Mouse (Mus musculus) layer of hippocampus, adult 8-10 months (tissue): ENCODE results near the gene Sema6b. TPM values are rescaled to one million over a fixed set of nuclear protein-coding genes. Genes with fewer than 3 reads are reported as not detected.
A peak's percentile ranks its signal among the peaks of the same experiment; 100 is the strongest.
"Not testable (repeated sequence)": the region's sequence is repeated elsewhere in the genome, so short reads cannot be mapped to it uniquely, and the experiment has no call there.

Experiments used
- DNase-seq, 2 experiments: peaks; one replicate each; pipeline ENCODE4 v3.0.0; 2022; ENCODE audit warnings: low spot score in 2 of 2
- total RNA-seq, 4 experiments: library from RNA; stranded (reverse); gene quantifications; 2 replicates each; pipeline ENCODE4 v1.2.4; 2022

The Sema6b gene
- total RNA-seq, 4 experiments from 2014 or later = 116 to 118 (median 117) TPM

GRCm38 (mm10) chr17:56119431-56119830 is 20.7 kb downstream of the Sema6b start:
- DNase-seq = no peak

- DNase-seq = no peak
Observed at GRCm38 (mm10) chr17:56117251-56117710, 22.9 kb downstream of the Sema6b start, which contains the start of gene Plin5. Gene Plin5 (minus strand): TSS chr17:56117596.

- no peak for DNase-seq
Observed at GRCm38 (mm10) chr17:56116193-56116592, 23.9 kb downstream of the Sema6b start.

- no peak for DNase-seq
Observed at GRCm38 (mm10) chr17:56112743-56113142, 27.4 kb downstream of the Sema6b start.

- DNase-seq = peak in 1 of 2 experiments; percentile 59
Observed at GRCm38 (mm10) chr17:56111864-56112263, 28.3 kb downstream of the Sema6b start.

GRCm38 (mm10) chr17:56111021-56111420 is 29.1 kb downstream of the Sema6b start:
- DNase-seq = no peak

- no peak for DNase-seq
Observed at GRCm38 (mm10) chr17:56110571-56110970, 29.6 kb downstream of the Sema6b start.

- no peak for DNase-seq
Observed at GRCm38 (mm10) chr17:56109219-56110051, 30.7 kb downstream of the Sema6b start, which contains the start of gene Plin4. Gene Plin4 (minus strand): TSS chr17:56109803.

GRCm38 (mm10) chr17:56108334-56109044 is 31.7 kb downstream of the Sema6b start:
- DNase-seq = peak; percentile 61 to 78

- DNase-seq = no peak
Observed at GRCm38 (mm10) chr17:56107736-56108135, 32.4 kb downstream of the Sema6b start.

- DNase-seq = no peak
Observed at GRCm38 (mm10) chr17:56106981-56107380, 33.2 kb downstream of the Sema6b start.

- DNase-seq = not testable (repeated sequence)
Observed at GRCm38 (mm10) chr17:56106436-56106835, 33.7 kb downstream of the Sema6b start.

- not testable (repeated sequence) for DNase-seq
Observed at GRCm38 (mm10) chr17:56104821-56105220, 35.3 kb downstream of the Sema6b start.

- no peak for DNase-seq
Observed at GRCm38 (mm10) chr17:56103465-56104285, 36.5 kb downstream of the Sema6b start.

- DNase-seq = no peak
Observed at GRCm38 (mm10) chr17:56102927-56103326, 37.2 kb downstream of the Sema6b start.

- DNase-seq = no peak
Observed at GRCm38 (mm10) chr17:56102158-56102557, 38.0 kb downstream of the Sema6b start.

- no peak for DNase-seq
Observed at GRCm38 (mm10) chr17:56100811-56101210, 39.3 kb downstream of the Sema6b start.

GRCm38 (mm10) chr17:56098711-56099572 is 41.2 kb downstream of the Sema6b start:
- DNase-seq = no peak

- DNase-seq = no peak
Observed at GRCm38 (mm10) chr17:56098180-56098579, 42.0 kb downstream of the Sema6b start.

GRCm38 (mm10) chr17:56096883-56097282 is 43.3 kb downstream of the Sema6b start:
- no peak for DNase-seq
